In genomic region chr9:114829669-114830068, GRCm38 (mm10) we compare ENCODE assay signal across 21 mouse cellular contexts. TPM values are rescaled to one million over a fixed set of nuclear protein-coding genes. Genes with fewer than 3 reads are reported as not detected.
"Had no signal": no experiment of that assay in that cellular context is flagged by ENCODE, and none has a peak within 500 bp of the region (broad histone marks: within the 10 kb centered on the region; RNA-seq: fewer than 3 reads in every experiment).

No protein-coding gene starts in this region.

- H3K9ac ChIP-seq: limb, embryonic 13.5 days; liver, embryonic 14.5 days; lung, embryonic 14.5 days; midbrain, embryonic 12.5 days; midbrain, embryonic 15.5 days; neural tube, embryonic 12.5 days; neural tube, embryonic 15.5 days had no signal

- DNase-seq: kidney, adult 18-20 months; kidney, adult 9 months; kidney, postnatal 14 days; kidney, postnatal 4 days; lung, embryonic 14.5 days; lung, postnatal 4 days; right cerebral cortex, adult 18-20 months; right cerebral cortex, postnatal 14 days; right cerebral cortex, postnatal 4 days; thymus, postnatal 25 days had no signal

- H3K4me2 ChIP-seq: limb, embryonic 13.5 days; lung, embryonic 14.5 days; midbrain, embryonic 12.5 days; midbrain, embryonic 15.5 days; neural tube, embryonic 12.5 days; neural tube, embryonic 15.5 days had no signal

- H3K4me1 ChIP-seq: limb, embryonic 10.5 days; midbrain, embryonic 15.5 days; neural tube, embryonic 12.5 days had no signal

- H3K4me3 ChIP-seq: limb, embryonic 10.5 days; limb, embryonic 13.5 days; midbrain, embryonic 12.5 days; midbrain, embryonic 15.5 days; neural tube, embryonic 12.5 days; neural tube, embryonic 15.5 days had no signal

- H3K27ac ChIP-seq: limb, embryonic 10.5 days; limb, embryonic 13.5 days; liver, embryonic 14.5 days; midbrain, embryonic 12.5 days; midbrain, embryonic 15.5 days; neural tube, embryonic 12.5 days; neural tube, embryonic 15.5 days; stomach, postnatal 0 days had no signal

- H3K27me3 ChIP-seq: limb, embryonic 13.5 days; midbrain, embryonic 12.5 days; midbrain, embryonic 15.5 days; neural tube, embryonic 12.5 days had no signal

- H3K9me3 ChIP-seq: limb, embryonic 10.5 days; limb, embryonic 13.5 days; midbrain, embryonic 12.5 days; midbrain, embryonic 15.5 days; neural tube, embryonic 12.5 days; neural tube, embryonic 15.5 days had no signal

- H3K36me3 ChIP-seq: limb, embryonic 10.5 days; limb, embryonic 13.5 days; midbrain, embryonic 12.5 days; midbrain, embryonic 15.5 days; neural tube, embryonic 12.5 days; neural tube, embryonic 15.5 days had no signal

- ATAC-seq: inflammation-experienced regulatory T-cells, adult 6 months; intestine, embryonic 16.5 days; lung, postnatal 0 days; midbrain, embryonic 15.5 days had no signal

RNA-seq across cellular contexts. Expression of gene Cmtm8, which starts 14.3 kb away (rescaled TPM):
- polyA plus RNA-seq: inflammation-experienced regulatory T-cells, adult 6 months had no signal
